Mouse (Mus musculus) forebrain, embryonic 15.5 days (tissue): ENCODE data around the gene H2al1f. TPM values are rescaled to one million over a fixed set of nuclear protein-coding genes. Genes with fewer than 3 reads are reported as not detected.
A peak's percentile ranks its signal among the peaks of the same experiment; 100 is the strongest.
"Not testable (repeated sequence)": the region's sequence is repeated elsewhere in the genome, so short reads cannot be mapped to it uniquely, and the experiment has no call there.

Source experiments
- ATAC-seq: fragments of 200-750 bp; cut with Nextera tagmentation; replicated peaks from 2 replicates; pipeline ENCODE4 v1.8.0; 2017; ENCODE audit warnings: mild to moderate bottlenecking, moderate TSS enrichment, moderate library complexity
- H3K27ac ChIP-seq: fragments of 300-500 bp; sonication (generic); replicated peaks from 2 replicates; pipeline ENCODE4 v1.5.1; 2015; ENCODE audit warnings: mild to moderate bottlenecking, inconsistent platforms
- H3K27me3 ChIP-seq: fragments of 300-500 bp; sonication (generic); 2 replicates; pipeline ENCODE4 v1.6.1; 2015; ENCODE audit warnings: inconsistent platforms
- H3K36me3 ChIP-seq: fragments of 300-500 bp; sonication (generic); 2 replicates; pipeline ENCODE4 v1.6.1; 2015; ENCODE audit warnings: mild to moderate bottlenecking, inconsistent platforms
- H3K4me1 ChIP-seq: fragments of 300-500 bp; sonication (generic); 2 replicates; pipeline ENCODE4 v1.6.1; 2015; ENCODE audit warnings: inconsistent platforms
- H3K4me2 ChIP-seq: fragments of 300-500 bp; sonication (generic); replicated peaks from 2 replicates; pipeline ENCODE4 v1.6.1; 2015; ENCODE audit warnings: mild to moderate bottlenecking, inconsistent platforms
- H3K4me3 ChIP-seq: fragments of 300-500 bp; sonication (generic); 2 replicates; pipeline ENCODE4 v1.5.1; 2015; ENCODE audit warnings: mild to moderate bottlenecking, inconsistent platforms
- H3K9ac ChIP-seq: fragments of 300-500 bp; sonication (generic); replicated peaks from 2 replicates; pipeline ENCODE4 v1.6.1; 2015; ENCODE audit warnings: mild to moderate bottlenecking, inconsistent platforms
- H3K9me3 ChIP-seq: fragments of 300-500 bp; sonication (generic); 2 replicates; pipeline ENCODE4 v1.6.1; 2016; ENCODE audit warnings: inconsistent platforms
- WGBS: fragments of 180-500 bp; shearing (Covaris S2); methylation state at CpG from one replicate; pipeline ENCODE4 v1.1.7; 2015; ENCODE audit warnings: mixed read lengths; 5-methylcytosine and 5-hydroxymethylcytosine counted together
- polyA plus RNA-seq: library from polyadenylated mRNA; unstranded; fragments of >200 nt; fragmentation: Nextera tagmentation; extraction: Ambion mirVana; gene quantifications from 2 replicates; pipeline ENCODE4 v1.2.1, GENCODE M21; 2015

The H2al1f gene
- polyA plus RNA-seq: not detected in 2 replicates

DNA sequence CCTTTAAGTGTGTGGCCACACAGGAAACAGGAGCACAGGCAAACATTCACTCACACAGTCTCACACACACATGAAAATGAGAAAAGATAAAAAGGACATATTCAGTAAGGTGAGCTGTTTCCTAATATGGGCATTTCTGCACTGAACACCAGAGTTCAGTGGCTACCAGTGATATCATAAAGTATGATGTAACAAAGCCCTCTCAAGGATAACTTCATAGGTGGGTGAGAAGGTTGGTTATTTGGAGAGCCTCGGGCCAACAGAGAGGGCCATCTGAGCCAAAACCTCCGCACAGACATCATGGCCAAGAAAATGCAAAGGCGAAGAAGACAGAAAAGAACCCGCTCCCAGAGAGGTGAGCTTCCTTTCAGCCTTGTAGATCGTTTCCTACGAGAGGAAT is at the start of gene H2al1f:
Gene H2al1f (plus strand): TSS at position 301 of the 400 bp plus-strand sequence.
- not testable (repeated sequence) for H3K9me3 ChIP-seq, H3K4me1 ChIP-seq, ATAC-seq, H3K36me3 ChIP-seq, H3K27me3 ChIP-seq, H3K9ac ChIP-seq, H3K4me2 ChIP-seq, H3K4me3 ChIP-seq, H3K27ac ChIP-seq
- WGBS: no CpG with 5 or more reads among the region's 6 CpGs

DNA sequence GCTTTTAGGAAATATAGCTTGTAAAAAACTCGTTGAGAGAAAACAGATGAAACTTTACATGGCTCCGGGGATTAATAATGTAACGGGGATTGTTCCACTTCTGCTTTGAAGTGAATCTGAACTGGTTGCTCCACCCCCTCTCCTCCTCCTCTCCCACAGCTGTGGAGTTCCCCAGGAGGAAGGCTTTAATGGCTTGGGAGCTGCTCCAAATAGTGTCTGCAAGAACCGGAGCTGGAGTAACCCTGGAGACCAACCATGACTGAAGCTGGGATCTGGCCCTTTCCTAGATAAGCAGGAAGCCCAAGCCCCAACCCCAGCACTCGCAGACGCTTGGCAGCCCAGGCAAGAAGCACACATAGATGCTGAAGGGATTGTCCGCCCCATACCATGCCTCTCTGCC is 47.2 kb upstream of the H2al1f start:
- no peak for ATAC-seq
- no peak overlapping the region for H3K4me2 ChIP-seq
- no peaks in the 10 kb centered on the region for H3K36me3 ChIP-seq
- no peaks in the 10 kb centered on the region for H3K9me3 ChIP-seq
- no peak overlapping the region for H3K27ac ChIP-seq
- H3K4me3 ChIP-seq: no peak overlapping the region
- H3K4me1 ChIP-seq: peaks cover 5% of the 10 kb centered on the region; the same call in 1 of the 2 replicates
- no peak overlapping the region for H3K9ac ChIP-seq
- H3K27me3 ChIP-seq: no peaks in the 10 kb centered on the region
- WGBS: 61% methylated on average over 7 of the region's 7 CpGs

GRCm38 (mm10) chrX:11269074-11269473 is 45.9 kb upstream of the H2al1f start:
- ATAC-seq: peak; percentile 76
- Histone ChIP-seq H3K36me3 (no peaks in the 10 kb centered on the region), H3K4me3 (no peak overlapping the region), H3K27ac (no peak overlapping the region), H3K9ac (no peak overlapping the region), H3K27me3 (no peaks in the 10 kb centered on the region), H3K4me2 (no peak overlapping the region), H3K4me1 (peaks cover 5% of the 10 kb centered on the region; the same call in 1 of the 2 replicates), H3K9me3 (no peaks in the 10 kb centered on the region)
- WGBS: 71% methylated on average over 3 of the region's 3 CpGs

DNA sequence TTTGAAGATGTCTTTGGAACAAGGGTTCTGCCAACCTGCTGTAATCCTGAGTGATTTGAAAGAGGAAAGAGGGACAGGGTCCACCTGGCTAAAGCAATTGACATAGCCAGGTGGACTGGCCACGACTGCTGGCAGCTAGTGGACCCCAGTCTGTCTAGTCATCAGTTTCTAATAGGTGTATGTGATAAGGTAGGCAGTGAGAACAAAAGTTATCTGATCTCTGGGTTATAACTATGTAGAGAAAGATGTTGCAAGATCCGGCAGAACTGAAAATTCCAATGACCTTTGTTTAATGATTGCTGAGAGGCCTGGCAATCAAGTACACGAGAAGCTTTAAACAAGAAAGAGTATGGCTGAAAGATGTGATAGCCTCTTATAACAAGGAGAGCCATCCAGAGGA is 41.8 kb upstream of the H2al1f start:
- 86% methylated on average over 3 of the region's 3 CpGs for WGBS

DNA sequence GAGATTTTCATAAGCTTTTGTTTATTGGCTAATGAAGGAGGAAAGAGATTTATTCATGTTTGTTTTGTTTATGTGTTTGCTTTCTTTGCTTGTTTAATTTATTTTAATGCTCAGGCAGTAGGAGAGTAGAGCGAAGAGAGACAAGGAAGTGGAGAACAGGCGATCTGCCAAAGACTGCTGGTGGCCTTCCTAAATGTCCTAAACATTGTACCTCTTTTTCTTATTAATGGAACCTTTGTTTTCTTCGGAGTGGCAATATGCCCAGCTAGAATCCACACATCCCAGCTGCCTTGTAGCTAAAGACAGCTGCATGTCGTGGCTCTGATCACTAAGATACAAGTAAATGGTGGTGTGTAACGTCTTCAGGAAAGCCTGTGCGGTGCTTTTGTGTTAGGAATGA is 37.9 kb upstream of the H2al1f start:
- no peak overlapping the region for H3K4me2 ChIP-seq
- no peak overlapping the region for H3K27ac ChIP-seq
- no peak overlapping the region for H3K4me3 ChIP-seq
- 58% methylated on average over 6 of the region's 6 CpGs for WGBS
- no peak overlapping the region for H3K9ac ChIP-seq
- H3K36me3 ChIP-seq: no peaks in the 10 kb centered on the region
- no peaks in the 10 kb centered on the region for H3K4me1 ChIP-seq
- no peaks in the 10 kb centered on the region for H3K27me3 ChIP-seq
- ATAC-seq: no peak
- no peaks in the 10 kb centered on the region for H3K9me3 ChIP-seq

More for the DNA sequence above, 41.8 kb upstream of the H2al1f start:
- no peak for ATAC-seq
- no peak overlapping the region for H3K4me2 ChIP-seq
- H3K4me3 ChIP-seq: no peak overlapping the region
- H3K4me1 ChIP-seq: no peaks in the 10 kb centered on the region
- H3K9ac ChIP-seq: no peak overlapping the region
- H3K36me3 ChIP-seq: no peaks in the 10 kb centered on the region
- H3K27ac ChIP-seq: no peak overlapping the region
- H3K27me3 ChIP-seq: no peaks in the 10 kb centered on the region
- no peaks in the 10 kb centered on the region for H3K9me3 ChIP-seq

DNA sequence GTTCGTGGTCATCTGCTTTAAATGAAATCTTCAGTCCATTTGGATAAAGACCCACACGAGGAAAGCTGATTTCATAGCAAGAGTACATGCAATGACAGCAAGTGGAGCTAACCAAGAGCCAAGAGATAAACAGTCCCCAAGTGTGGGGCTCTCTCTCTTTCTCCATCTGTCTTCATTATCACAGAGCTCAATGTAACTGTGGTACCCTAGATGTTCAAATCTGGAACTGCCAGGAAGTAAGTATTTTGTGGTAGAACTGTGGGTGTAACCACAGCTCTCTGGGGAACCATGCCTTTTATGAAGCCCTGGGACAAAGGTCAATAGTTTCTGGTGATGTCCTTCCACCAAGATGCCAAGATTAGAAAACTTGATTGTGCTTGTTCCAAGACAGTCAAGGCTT is 34.2 kb upstream of the H2al1f start:
- H3K27ac ChIP-seq: no peak overlapping the region
- H3K9me3 ChIP-seq: no peaks in the 10 kb centered on the region
- no peak overlapping the region for H3K9ac ChIP-seq
- H3K4me2 ChIP-seq: no peak overlapping the region
- no peaks in the 10 kb centered on the region for H3K4me1 ChIP-seq
- no peaks in the 10 kb centered on the region for H3K36me3 ChIP-seq
- no peak for ATAC-seq
- H3K27me3 ChIP-seq: no peaks in the 10 kb centered on the region
- WGBS: 78% methylated on average over 2 of the region's 2 CpGs
- no peak overlapping the region for H3K4me3 ChIP-seq

GRCm38 (mm10) chrX:11288306-11288882 is 26.6 kb upstream of the H2al1f start:
- H3K9me3 ChIP-seq: no peaks in the 10 kb centered on the region
- H3K27ac ChIP-seq: no peak overlapping the region
- no peak for ATAC-seq
- H3K4me3 ChIP-seq: no peak overlapping the region
- H3K4me1 ChIP-seq: no peaks in the 10 kb centered on the region
- H3K27me3 ChIP-seq: no peaks in the 10 kb centered on the region
- no peak overlapping the region for H3K9ac ChIP-seq
- WGBS: 74% methylated on average over 14 of the region's 14 CpGs
- H3K4me2 ChIP-seq: no peak overlapping the region
- no peaks in the 10 kb centered on the region for H3K36me3 ChIP-seq

- no peaks in the 10 kb centered on the region for H3K27me3 ChIP-seq
- H3K9ac ChIP-seq: no peak overlapping the region
- no peaks in the 10 kb centered on the region for H3K4me1 ChIP-seq
- H3K4me3 ChIP-seq: no peak overlapping the region
- no peak overlapping the region for H3K27ac ChIP-seq
- no peak for ATAC-seq
- H3K4me2 ChIP-seq: no peak overlapping the region
- no peaks in the 10 kb centered on the region for H3K9me3 ChIP-seq
- H3K36me3 ChIP-seq: no peaks in the 10 kb centered on the region
- WGBS: 36% methylated on average over 4 of the region's 4 CpGs
These were observed 25.7 kb upstream of the H2al1f start for GRCm38 (mm10) chrX:11289244-11289643.

GRCm38 (mm10) chrX:11298957-11299356 is 16.0 kb upstream of the H2al1f start, which contains the start of gene H2al1a:
TSS of gene H2al1a (plus strand) at chrX:11299257.
- not testable (repeated sequence) for ATAC-seq, H3K4me2 ChIP-seq, H3K36me3 ChIP-seq, H3K27ac ChIP-seq, H3K27me3 ChIP-seq, H3K9ac ChIP-seq, H3K4me3 ChIP-seq, H3K4me1 ChIP-seq, H3K9me3 ChIP-seq
- WGBS: no CpG with 5 or more reads among the region's 3 CpGs

- not testable (repeated sequence) for H3K9ac ChIP-seq, H3K27ac ChIP-seq, H3K9me3 ChIP-seq, H3K36me3 ChIP-seq, H3K27me3 ChIP-seq, H3K4me1 ChIP-seq, ATAC-seq, H3K4me2 ChIP-seq, H3K4me3 ChIP-seq
- WGBS: 94% methylated on average over 1 of the region's 3 CpGs
These were observed 12.8 kb upstream of the H2al1f start, which contains the start of gene H2al1b for GRCm38 (mm10) chrX:11302132-11302531. TSS of gene H2al1b (plus strand) at chrX:11302432.

DNA sequence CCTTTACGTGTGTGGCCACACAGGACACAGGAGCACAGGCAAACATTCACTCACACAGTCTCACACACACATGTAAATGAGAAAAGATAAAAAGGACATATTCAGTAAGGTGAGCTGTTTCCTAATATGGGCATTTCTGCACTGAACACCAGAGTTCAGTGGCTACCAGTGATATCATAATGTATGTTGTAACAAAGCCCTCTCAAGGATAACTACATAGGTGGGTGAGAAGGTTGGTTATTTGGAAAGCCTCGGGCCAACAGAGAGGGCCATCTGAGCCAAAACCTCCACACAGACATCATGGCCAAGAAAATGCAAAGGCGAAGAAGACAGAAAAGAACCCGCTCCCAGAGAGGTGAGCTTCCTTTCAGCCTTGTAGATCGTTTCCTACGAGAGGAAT is 9.6 kb upstream of the H2al1f start, which contains the start of gene H2al1c:
Gene H2al1c (plus strand): TSS at position 301 of the 400 bp plus-strand sequence.
- H3K4me1 ChIP-seq, H3K9me3 ChIP-seq, H3K9ac ChIP-seq, H3K36me3 ChIP-seq, H3K27me3 ChIP-seq, ATAC-seq, H3K27ac ChIP-seq, H3K4me2 ChIP-seq, H3K4me3 ChIP-seq: not testable (repeated sequence)
- 100% methylated on average over 1 of the region's 6 CpGs for WGBS

DNA sequence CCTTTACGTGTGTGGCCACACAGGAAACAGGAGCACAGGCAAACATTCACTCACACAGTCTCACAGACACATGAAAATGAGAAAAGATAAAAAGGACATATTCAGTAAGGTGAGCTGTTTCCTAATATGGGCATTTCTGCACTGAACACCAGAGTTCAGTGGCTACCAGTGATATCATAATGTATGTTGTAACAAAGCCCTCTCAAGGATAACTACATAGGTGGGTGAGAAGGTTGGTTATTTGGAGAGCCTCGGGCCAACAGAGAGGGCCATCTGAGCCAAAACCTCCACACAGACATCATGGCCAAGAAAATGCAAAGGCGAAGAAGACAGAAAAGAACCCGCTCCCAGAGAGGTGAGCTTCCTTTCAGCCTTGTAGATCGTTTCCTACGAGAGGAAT is 6.4 kb upstream of the H2al1f start, which contains the start of gene H2al1d:
Gene H2al1d (plus strand): TSS at position 301 of the 400 bp plus-strand sequence.
- WGBS: no CpG with 5 or more reads among the region's 6 CpGs
- H3K4me3 ChIP-seq, H3K4me1 ChIP-seq, ATAC-seq, H3K9ac ChIP-seq, H3K4me2 ChIP-seq, H3K9me3 ChIP-seq, H3K27ac ChIP-seq, H3K36me3 ChIP-seq, H3K27me3 ChIP-seq: not testable (repeated sequence)

DNA sequence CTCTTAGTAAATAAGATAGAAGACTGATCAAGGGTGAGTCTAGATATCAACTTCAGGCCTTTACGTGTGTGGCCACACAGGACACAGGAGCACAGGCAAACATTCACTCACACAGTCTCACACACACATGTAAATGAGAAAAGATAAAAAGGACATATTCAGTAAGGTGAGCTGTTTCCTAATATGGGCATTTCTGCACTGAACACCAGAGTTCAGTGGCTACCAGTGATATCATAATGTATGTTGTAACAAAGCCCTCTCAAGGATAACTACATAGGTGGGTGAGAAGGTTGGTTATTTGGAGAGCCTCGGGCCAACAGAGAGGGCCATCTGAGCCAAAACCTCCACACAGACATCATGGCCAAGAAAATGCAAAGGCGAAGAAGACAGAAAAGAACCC is 3.3 kb upstream of the H2al1f start, which contains the start of gene H2al1e:
Gene H2al1e (plus strand): TSS at position 301 of the 400 bp plus-strand sequence.
- H3K4me3 ChIP-seq, H3K27me3 ChIP-seq, H3K4me1 ChIP-seq, H3K36me3 ChIP-seq, H3K27ac ChIP-seq, ATAC-seq, H3K4me2 ChIP-seq, H3K9ac ChIP-seq, H3K9me3 ChIP-seq: not testable (repeated sequence)
- WGBS: no CpG with 5 or more reads among the region's 3 CpGs
